Mouse (Mus musculus) stomach, postnatal 0 days (tissue): ENCODE measurements at regions not wholly inside any gene's neighbourhood (a gene's known extent, or its start where the extent isn't known, plus 50 kb on each side); places are given as distances from the start of the nearest gene placed in this dataset.

Experiments
- ATAC-seq: fragments of 200-750 bp; cut with Nextera tagmentation; 2 replicates; pipeline ENCODE4 v1.8.0; 2017; ENCODE audit not compliant: low FRiP score, low TSS enrichment
- DNase-seq: peaks from one replicate; pipeline ENCODE4 v3.0.0-alpha.2; 2016; ENCODE audit warnings: low spot score
- H3K27ac ChIP-seq: fragments of 300-500 bp; sonication (generic); replicated peaks from 2 replicates; pipeline ENCODE4 v1.5.1; 2014; ENCODE audit warnings: mild to moderate bottlenecking, control low read depth
- H3K27me3 ChIP-seq: fragments of 300-500 bp; sonication (generic); 2 replicates; pipeline ENCODE4 v1.6.1; 2014; ENCODE audit warnings: low read length; ENCODE audit not compliant: control insufficient read depth, insufficient read depth
- H3K36me3 ChIP-seq: fragments of 300-500 bp; sonication (generic); 2 replicates; pipeline ENCODE4 v1.6.1; 2014; ENCODE audit warnings: low read length, mixed read lengths; ENCODE audit not compliant: control insufficient read depth, insufficient read depth
- H3K4me1 ChIP-seq: fragments of 300-500 bp; sonication (generic); replicated peaks from 2 replicates; pipeline ENCODE4 v1.6.1; 2014; ENCODE audit warnings: antibody characterized with exemption; ENCODE audit not compliant: control insufficient read depth, insufficient read depth
- H3K4me2 ChIP-seq: fragments of 300-500 bp; sonication (generic); replicated peaks from 2 replicates; pipeline ENCODE4 v1.6.1; 2014; ENCODE audit warnings: low read depth, mild to moderate bottlenecking, control low read depth, moderate library complexity
- H3K4me3 ChIP-seq: fragments of 300-500 bp; sonication (generic); 2 replicates; pipeline ENCODE4 v1.5.1; 2014; ENCODE audit warnings: low read depth, low read length, control low read depth
- H3K9ac ChIP-seq: fragments of 300-500 bp; sonication (generic); 2 replicates; pipeline ENCODE4 v1.6.1; 2014; ENCODE audit warnings: mild to moderate bottlenecking, low read length, control low read depth, mixed read lengths
- H3K9me3 ChIP-seq: fragments of 300-500 bp; sonication (generic); 2 replicates; pipeline ENCODE4 v1.6.1; 2016; ENCODE audit warnings: low read length; ENCODE audit not compliant: control insufficient read depth
- CTCF ChIP-seq: IDR thresholded peaks from 2 replicates; pipeline ENCODE4 v1.5.1; 2016; ENCODE audit warnings: antibody characterized with exemption, low read depth, mild to moderate bottlenecking, moderate library complexity
- EP300 ChIP-seq: optimal IDR thresholded peaks from 2 replicates; pipeline ENCODE3; 2016; ENCODE audit warnings: antibody characterized with exemption
- WGBS: fragments of 180-500 bp; shearing (Covaris S2); extraction: QIAGEN DNeasy Blood & Tissue Kit; methylation state at CpG from one replicate; pipeline ENCODE4 v1.1.7; 2014; 5-methylcytosine and 5-hydroxymethylcytosine counted together

DNA sequence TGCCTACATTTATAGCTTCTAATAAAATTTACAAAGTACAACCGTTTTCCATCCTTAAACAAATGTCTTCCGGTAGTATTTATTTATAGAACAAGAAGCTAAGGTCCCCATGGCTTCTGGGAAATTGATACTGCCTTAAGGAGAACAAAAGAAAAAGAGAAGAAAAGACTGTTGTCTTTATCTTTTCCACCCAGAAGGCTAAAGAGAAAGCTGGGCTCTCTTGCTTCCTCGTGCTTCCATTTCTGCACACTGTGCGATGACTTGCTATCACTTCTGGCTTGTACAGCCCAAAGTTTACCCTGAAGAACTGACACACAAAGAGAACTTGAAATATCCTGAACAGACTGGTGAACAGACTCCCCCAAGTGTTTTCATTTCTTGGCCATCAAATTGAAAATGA, 157.2 kb downstream of the P2ry1 start:
- ATAC-seq, result no peak
- WGBS, result 59% methylated on average over 4 of the region's 4 CpGs

GRCm38 (mm10) chr3:61161384-61161783, 158.8 kb downstream of the P2ry1 start:
- no peak overlapping the region for H3K4me2 ChIP-seq
- H3K4me3 ChIP-seq, result no peak overlapping the region
- H3K9me3 ChIP-seq, result no peaks in the 10 kb centered on the region
- H3K9ac ChIP-seq, result no peak overlapping the region
- no peaks in the 10 kb centered on the region for H3K36me3 ChIP-seq
- no peak for ATAC-seq
- no peak for DNase-seq
- no peak overlapping the region for H3K27ac ChIP-seq
- H3K27me3 ChIP-seq, result no peaks in the 10 kb centered on the region
- TF ChIP-seq CTCF (no peak), EP300 (no peak)
- H3K4me1 ChIP-seq, result no peaks in the 10 kb centered on the region

More for the DNA sequence above, 157.2 kb downstream of the P2ry1 start:
- no peaks in the 10 kb centered on the region for H3K9me3 ChIP-seq
- no peak overlapping the region for H3K27ac ChIP-seq
- H3K27me3 ChIP-seq, result no peaks in the 10 kb centered on the region
- H3K4me2 ChIP-seq, result no peak overlapping the region
- H3K9ac ChIP-seq, result no peak overlapping the region
- H3K4me1 ChIP-seq, result no peaks in the 10 kb centered on the region
- no peak overlapping the region for H3K4me3 ChIP-seq
- no peaks in the 10 kb centered on the region for H3K36me3 ChIP-seq
- no peak for TF ChIP-seq CTCF
- no peak for TF ChIP-seq EP300
- DNase-seq, result no peak

GRCm38 (mm10) chr3:61185789-61186188, 175.6 kb upstream of the Rap2b start:
- no peak overlapping the region for H3K4me2 ChIP-seq
- H3K27me3 ChIP-seq, result no peaks in the 10 kb centered on the region
- TF ChIP-seq EP300 (no peak), CTCF (peak; percentile 68)
- DNase-seq (no peak), ATAC-seq (no peak)
- H3K4me3 ChIP-seq, result no peak overlapping the region
- no peaks in the 10 kb centered on the region for H3K4me1 ChIP-seq
- H3K9ac ChIP-seq, result no peak overlapping the region
- 15% methylated on average over 1 of the region's 1 CpGs for WGBS
- H3K27ac ChIP-seq, result no peak overlapping the region
- no peaks in the 10 kb centered on the region for H3K36me3 ChIP-seq
- H3K9me3 ChIP-seq, result no peaks in the 10 kb centered on the region

GRCm38 (mm10) chr3:61188662-61189061, 172.8 kb upstream of the Rap2b start:
- Histone ChIP-seq H3K4me1 (no peaks in the 10 kb centered on the region), H3K36me3 (no peaks in the 10 kb centered on the region), H3K4me3 (no peak overlapping the region), H3K9ac (no peak overlapping the region), H3K27ac (no peak overlapping the region), H3K9me3 (no peaks in the 10 kb centered on the region), H3K27me3 (no peaks in the 10 kb centered on the region), H3K4me2 (no peak overlapping the region)
- DNase-seq, result no peak
- TF ChIP-seq CTCF, result no peak
- TF ChIP-seq EP300, result no peak
- no peak for ATAC-seq

GRCm38 (mm10) chr3:61216562-61216961, 144.9 kb upstream of the Rap2b start:
- Histone ChIP-seq H3K4me3 (no peak overlapping the region), H3K4me1 (no peaks in the 10 kb centered on the region), H3K36me3 (no peaks in the 10 kb centered on the region), H3K27me3 (no peaks in the 10 kb centered on the region), H3K4me2 (no peak overlapping the region), H3K9ac (no peak overlapping the region), H3K27ac (no peak overlapping the region), H3K9me3 (no peaks in the 10 kb centered on the region)
- no peak for DNase-seq
- TF ChIP-seq EP300 (no peak), CTCF (no peak)
- ATAC-seq, result no peak
- 38% methylated on average over 4 of the region's 4 CpGs for WGBS

DNA sequence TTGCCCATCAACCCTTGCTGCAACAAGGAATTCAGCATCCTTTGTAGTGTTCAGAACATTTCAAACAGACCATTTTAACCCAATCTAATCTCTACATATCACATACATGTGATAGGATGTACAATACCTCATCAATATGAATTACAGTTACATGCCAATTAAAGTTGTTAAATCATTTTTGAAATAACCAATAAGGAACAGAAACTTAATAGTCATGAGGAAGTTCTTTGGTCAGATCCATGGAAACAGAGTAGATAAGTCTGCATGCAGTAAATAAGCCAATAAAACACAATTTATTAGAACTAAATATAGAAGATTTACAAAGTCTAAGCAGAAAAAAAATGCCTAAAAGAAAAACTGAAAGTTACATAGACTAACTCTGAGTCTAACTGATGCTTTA, 136.9 kb upstream of the Rap2b start:
- H3K9me3 ChIP-seq, result no peaks in the 10 kb centered on the region
- TF ChIP-seq CTCF (no peak), EP300 (no peak)
- no peaks in the 10 kb centered on the region for H3K27me3 ChIP-seq
- no peak overlapping the region for H3K4me3 ChIP-seq
- no peak for DNase-seq
- no peak overlapping the region for H3K9ac ChIP-seq
- H3K27ac ChIP-seq, result no peak overlapping the region
- no peak overlapping the region for H3K4me2 ChIP-seq
- no peak for ATAC-seq
- H3K4me1 ChIP-seq, result no peaks in the 10 kb centered on the region
- H3K36me3 ChIP-seq, result no peaks in the 10 kb centered on the region
